Mouse (Mus musculus) MEL (cell line): Measurements from ENCODE around the gene Slc35e4.

Experiments used
- CTCF ChIP-seq, 3 experiments: IDR thresholded peaks in 2 of 3; conservative IDR thresholded peaks in 1 of 3; 2 replicates each; pipeline ENCODE4 v1.5.1; 2011 to 2012; ENCODE audit warnings: low read length in 3 of 3, low read depth in 2 of 3, mild to moderate bottlenecking in 2 of 3, improper control_type of control experiment in 1 of 3, inconsistent platforms in 1 of 3, mixed read lengths in 1 of 3, moderate library complexity in 1 of 3; ENCODE audit not compliant: control insufficient read depth in 1 of 3, insufficient read depth in 1 of 3, poor library complexity in 1 of 3, severe bottlenecking in 1 of 3
- E2F4 ChIP-seq: IDR thresholded peaks from 2 replicates; pipeline ENCODE4 v1.6.1; 2011; ENCODE audit warnings: low read depth, low read length, improper control_type of control experiment, borderline replicate concordance
- EP300 ChIP-seq, 2 experiments: IDR thresholded peaks; 2 replicates each; pipeline ENCODE4 v1.6.1; 2011; ENCODE audit warnings: improper control_type of control experiment in 2 of 2, low read length in 2 of 2, low read depth in 1 of 2, mild to moderate bottlenecking in 1 of 2
- GABPA ChIP-seq: IDR thresholded peaks from 2 replicates; pipeline ENCODE4 v1.6.1; 2012; ENCODE audit warnings: low read depth, mild to moderate bottlenecking, inconsistent platforms, low read length, improper control_type of control experiment, moderate library complexity
- GATA1 ChIP-seq: IDR thresholded peaks from 2 replicates; pipeline ENCODE4 v1.6.1; 2011; ENCODE audit warnings: low read depth, low read length, improper control_type of control experiment
- HCFC1 ChIP-seq: IDR thresholded peaks from 2 replicates; pipeline ENCODE4 v1.6.1; 2012; ENCODE audit warnings: low read depth, mild to moderate bottlenecking, inconsistent platforms, low read length, improper control_type of control experiment, moderate library complexity
- MYB ChIP-seq: IDR thresholded peaks from 2 replicates; pipeline ENCODE4 v1.6.1; 2011; ENCODE audit warnings: mild to moderate bottlenecking, low read depth, low read length, improper control_type of control experiment
- POLR2A ChIP-seq, 2 experiments: IDR thresholded peaks; 2 replicates each; pipeline ENCODE4 v1.6.1; 2011 to 2012; ENCODE audit warnings: low read length in 2 of 2, mild to moderate bottlenecking in 2 of 2, control low read depth in 1 of 2, improper control_type of control experiment in 1 of 2, low read depth in 1 of 2, moderate library complexity in 1 of 2; ENCODE audit not compliant: control insufficient read depth in 1 of 2, insufficient read depth in 1 of 2, poor library complexity in 1 of 2
- POLR2AphosphoS2 ChIP-seq: IDR thresholded peaks from 2 replicates; pipeline ENCODE4 v1.6.1; 2011; ENCODE audit warnings: low read length, improper control_type of control experiment
- RAD21 ChIP-seq: IDR thresholded peaks from 2 replicates; pipeline ENCODE4 v1.6.1; 2011; ENCODE audit warnings: mild to moderate bottlenecking, low read depth, low read length, improper control_type of control experiment
- RCOR1 ChIP-seq: IDR thresholded peaks from 2 replicates; pipeline ENCODE4 v1.6.1; 2012; ENCODE audit warnings: low read depth, mild to moderate bottlenecking, inconsistent platforms, low read length, improper control_type of control experiment
- SMC3 ChIP-seq: IDR thresholded peaks from 2 replicates; pipeline ENCODE4 v1.6.1; 2011; ENCODE audit warnings: low read depth, low read length, improper control_type of control experiment
- ZKSCAN1 ChIP-seq: IDR thresholded peaks from 2 replicates; pipeline ENCODE4 v1.6.1; 2012; ENCODE audit warnings: low read depth, mild to moderate bottlenecking, inconsistent platforms, low read length, improper control_type of control experiment, moderate library complexity

DNA sequence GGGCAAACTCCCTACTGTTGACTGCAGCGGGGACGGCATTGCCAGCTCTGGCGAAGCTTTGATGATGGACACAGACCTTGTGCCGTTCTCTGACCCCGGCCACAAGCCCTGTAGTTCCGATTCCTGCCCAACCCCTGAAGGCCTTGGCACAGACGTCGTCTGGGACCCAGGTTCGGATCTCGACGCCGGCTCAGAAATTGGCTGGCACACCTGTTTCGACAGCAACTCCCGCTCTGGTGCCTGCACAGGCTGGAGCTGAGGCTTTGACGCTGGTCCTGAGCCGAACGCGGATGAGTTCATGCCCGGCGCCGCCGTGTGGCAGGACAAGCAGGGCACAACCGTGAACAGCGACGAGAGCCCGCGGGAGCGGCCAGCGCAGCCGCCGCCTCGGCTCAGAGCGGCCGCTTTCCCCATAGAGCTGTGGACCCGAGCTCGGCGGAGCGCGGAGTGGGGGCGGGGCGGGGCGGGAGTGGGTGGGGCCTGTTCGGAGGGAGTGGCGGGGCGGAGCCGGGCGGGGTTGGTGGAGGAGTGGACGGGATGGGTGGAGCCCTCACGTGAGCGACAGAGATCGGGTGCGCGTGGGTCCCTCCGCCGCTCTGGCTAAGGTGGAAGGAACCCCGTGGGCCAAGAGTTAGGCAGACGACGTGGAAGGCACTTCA lies 50.9 kb downstream of the Slc35e4 start, which contains the start of gene Osbp2:
- TF ChIP-seq RAD21, result no peak
- TF ChIP-seq CTCF (IDR thresholded peaks at IDR 0.05 in 2 of 3, conservative IDR thresholded peaks at IDR 0.05 in 1 of 3; ENCODE audit: control insufficient read depth in 1 of 3, insufficient read depth in 1 of 3, low read depth in 2 of 3, low read length in 3 of 3, poor library complexity in 1 of 3, severe bottlenecking in 1 of 3), result no peak
- no peak for TF ChIP-seq ZKSCAN1
- no peak for TF ChIP-seq POLR2AphosphoS2
- no peak for TF ChIP-seq MYB
- no peak for TF ChIP-seq GATA1
- no peak for TF ChIP-seq RCOR1
- TF ChIP-seq E2F4, result no peak
- no peak for TF ChIP-seq EP300 (IDR thresholded peaks at IDR 0.05; ENCODE audit: low read depth in 1 of 2, low read length in 2 of 2)
- TF ChIP-seq POLR2A (IDR thresholded peaks at IDR 0.05; ENCODE audit: control insufficient read depth in 1 of 2, insufficient read depth in 1 of 2, low read depth in 1 of 2, low read length in 2 of 2, poor library complexity in 1 of 2), result peak in 1 of 2 experiments; percentile 43; a peak in 1 of 4 replicates
- no peak for TF ChIP-seq HCFC1
- no peak for TF ChIP-seq GABPA
- no peak for TF ChIP-seq SMC3
